8 mouse cellular contexts compared by ENCODE assay signal in genomic region chr6:8935705-8936104, GRCm38 (mm10). TPM values are rescaled to one million over a fixed set of nuclear protein-coding genes. Genes with fewer than 3 reads are reported as not detected.
DNase-seq lines count a peak whose midpoint lies in the region; ATAC-seq lines count a peak whose summit lies in the region.
"Had no signal": no experiment of that assay in that cellular context is flagged by ENCODE, and none has a peak within 500 bp of the region (broad histone marks: within the 10 kb centered on the region; RNA-seq: fewer than 3 reads in every experiment).

No protein-coding gene starts in this region.

- peak; percentile 61 for DNase-seq in urinary bladder, postnatal 14 days (ENCODE audit: low spot score)
- DNase-seq in urinary bladder, postnatal 4 days (ENCODE audit: low spot score in 2 of 2): no peak
- peak; percentile 86 for DNase-seq in brain, adult 2 months (ENCODE audit: low read depth, low spot score)
- peak; percentile 78 for DNase-seq in kidney, postnatal 10 days
- peak; percentile 25 for DNase-seq in lung, postnatal 25 days (ENCODE audit: low spot score)
- peak; percentile 78 for DNase-seq in right cerebral cortex, postnatal 4 days

- peaks cover 4% of the 10 kb centered on the region; the same call in 1 of the 2 replicates for H3K27me3 ChIP-seq in forebrain, embryonic 12.5 days
- H3K27me3 ChIP-seq: heart, embryonic 15.5 days had no signal

- H3K36me3 ChIP-seq in forebrain, embryonic 12.5 days (replicated peaks): no peaks in the 10 kb centered on the region
- H3K36me3 ChIP-seq: heart, embryonic 15.5 days had no signal

- H3K4me1 ChIP-seq in forebrain, embryonic 12.5 days: no peaks in the 10 kb centered on the region
- H3K4me1 ChIP-seq: heart, embryonic 15.5 days had no signal

- H3K9ac ChIP-seq in forebrain, embryonic 12.5 days: no peak overlapping the region
- H3K9ac ChIP-seq: heart, embryonic 15.5 days had no signal

- no peak overlapping the region for H3K4me3 ChIP-seq in forebrain, embryonic 12.5 days (replicated peaks)
- H3K4me3 ChIP-seq: heart, embryonic 15.5 days had no signal

- peak; percentile 87 for ATAC-seq in forebrain, embryonic 12.5 days (ENCODE audit: low FRiP score)

- H3K9me3 ChIP-seq in forebrain, embryonic 12.5 days: no peaks in the 10 kb centered on the region
- H3K9me3 ChIP-seq: heart, embryonic 15.5 days had no signal

- no peak overlapping the region for H3K27ac ChIP-seq in forebrain, embryonic 12.5 days
- H3K27ac ChIP-seq: heart, embryonic 15.5 days had no signal

- H3K4me2 ChIP-seq in forebrain, embryonic 12.5 days: peak overlapping the region; percentile 32
- H3K4me2 ChIP-seq: heart, embryonic 15.5 days had no signal

- 17% methylated on average over 5 of the region's 5 CpGs for WGBS in forebrain, embryonic 12.5 days

RNA-seq across cellular contexts. Expression of gene Nxph1, which starts 12.5 kb away (rescaled TPM):
- 12.8 TPM in 2 replicates for polyA plus RNA-seq in forebrain, embryonic 12.5 days (2016; fragmentation: Nextera tagmentation; extraction: Ambion mirVana)

Comparison
In these comparisons a context has a peak if more than half of its experiments do, and no peak if none do; other contexts are left out.
1. DNase-seq: peak in urinary bladder, postnatal 14 days (single experiment), brain, adult 2 months (single experiment), kidney, postnatal 10 days (single experiment), lung, postnatal 25 days (single experiment) and right cerebral cortex, postnatal 4 days (single experiment); none in urinary bladder, postnatal 4 days (0 of 2).